Mouse (Mus musculus) heart, embryonic 15.5 days (tissue): ENCODE measurements around the gene Tmem143. TPM values are rescaled to one million over a fixed set of nuclear protein-coding genes. Genes with fewer than 3 reads are reported as not detected.
"Not testable (repeated sequence)": the region's sequence is repeated elsewhere in the genome, so short reads cannot be mapped to it uniquely, and the experiment has no call there.

ENCODE experiments used
- ATAC-seq: fragments of 200-750 bp; cut with Nextera tagmentation; replicated peaks from 2 replicates; pipeline ENCODE4 v1.8.0; 2017; ENCODE audit warnings: low read depth, moderate TSS enrichment; ENCODE audit not compliant: insufficient number of reproducible peaks, insufficient read depth, low FRiP score
- H3K27ac ChIP-seq: fragments of 300-500 bp; sonication (generic); 2 replicates; pipeline ENCODE4 v1.5.1; 2015; ENCODE audit warnings: mild to moderate bottlenecking, inconsistent platforms
- H3K27me3 ChIP-seq: fragments of 300-500 bp; sonication (generic); 2 replicates; pipeline ENCODE4 v1.6.1; 2015; ENCODE audit warnings: inconsistent platforms
- H3K36me3 ChIP-seq: fragments of 300-500 bp; sonication (generic); 2 replicates; pipeline ENCODE4 v1.6.1; 2015; ENCODE audit warnings: mild to moderate bottlenecking, inconsistent platforms
- H3K4me1 ChIP-seq: fragments of 300-500 bp; sonication (generic); replicated peaks from 2 replicates; pipeline ENCODE4 v1.6.1; 2015; ENCODE audit warnings: inconsistent platforms
- H3K4me2 ChIP-seq: fragments of 300-500 bp; sonication (generic); 2 replicates; pipeline ENCODE4 v1.6.1; 2015; ENCODE audit warnings: inconsistent platforms, mild to moderate bottlenecking, moderate library complexity
- H3K4me3 ChIP-seq: fragments of 300-500 bp; sonication (generic); 2 replicates; pipeline ENCODE4 v1.5.1; 2015; ENCODE audit warnings: mild to moderate bottlenecking, inconsistent platforms
- H3K9ac ChIP-seq: fragments of 300-500 bp; sonication (generic); 2 replicates; pipeline ENCODE4 v1.6.1; 2015; ENCODE audit warnings: mild to moderate bottlenecking, inconsistent platforms
- H3K9me3 ChIP-seq: fragments of 300-500 bp; sonication (generic); replicated peaks from 2 replicates; pipeline ENCODE4 v1.6.1; 2016; ENCODE audit warnings: inconsistent platforms
- WGBS: fragments of 180-500 bp; shearing (Covaris S2); methylation state at CpG from one replicate; pipeline ENCODE4 v1.1.7; 2015; ENCODE audit warnings: mixed read lengths; 5-methylcytosine and 5-hydroxymethylcytosine counted together
- polyA plus RNA-seq: library from polyadenylated mRNA; unstranded; fragments of >200 nt; fragmentation: Nextera tagmentation; extraction: Ambion mirVana; gene quantifications from 2 replicates; pipeline ENCODE4 v1.2.1, GENCODE M21; 2015

The Tmem143 gene
- polyA plus RNA-seq, 1 experiment from 2014 or later: 8.0 TPM

DNA sequence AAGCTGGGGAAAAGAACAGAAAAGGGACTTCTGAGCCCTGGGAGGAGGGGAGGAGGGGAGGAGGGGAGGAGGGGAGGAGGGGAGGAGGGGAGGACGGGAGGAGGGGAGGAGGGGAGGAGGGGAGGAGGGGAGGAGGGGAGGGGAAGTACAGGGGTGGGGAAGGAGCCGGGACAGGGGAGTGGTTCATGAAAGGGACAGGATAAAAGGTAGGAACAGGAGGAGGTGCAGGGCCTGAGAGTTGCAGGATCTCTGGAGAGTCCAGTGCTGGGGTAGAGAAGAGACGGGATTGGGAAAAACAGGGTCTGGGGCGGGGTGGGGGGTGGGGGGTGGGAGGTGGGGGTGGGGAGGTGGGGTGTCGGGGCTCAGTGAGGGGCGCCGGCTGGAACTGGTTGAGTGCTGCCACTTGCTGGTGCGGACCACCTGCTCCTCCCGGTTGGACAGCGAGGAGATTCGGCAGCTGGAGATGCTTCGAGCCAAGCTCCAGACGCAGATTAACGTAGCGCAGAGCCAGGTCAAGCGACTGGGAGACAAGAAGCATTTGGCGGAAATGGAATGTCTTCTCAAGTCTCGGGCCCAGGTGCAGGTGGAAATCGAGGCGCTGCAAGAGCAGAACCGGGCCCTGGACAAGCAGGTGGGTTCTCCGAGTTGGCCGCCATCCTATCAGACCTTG lies 32.0 kb downstream of the Tmem143 start:
- no peak for ATAC-seq
- no peak overlapping the region for H3K4me2 ChIP-seq
- WGBS: 15% methylated on average over 17 of the region's 23 CpGs

DNA sequence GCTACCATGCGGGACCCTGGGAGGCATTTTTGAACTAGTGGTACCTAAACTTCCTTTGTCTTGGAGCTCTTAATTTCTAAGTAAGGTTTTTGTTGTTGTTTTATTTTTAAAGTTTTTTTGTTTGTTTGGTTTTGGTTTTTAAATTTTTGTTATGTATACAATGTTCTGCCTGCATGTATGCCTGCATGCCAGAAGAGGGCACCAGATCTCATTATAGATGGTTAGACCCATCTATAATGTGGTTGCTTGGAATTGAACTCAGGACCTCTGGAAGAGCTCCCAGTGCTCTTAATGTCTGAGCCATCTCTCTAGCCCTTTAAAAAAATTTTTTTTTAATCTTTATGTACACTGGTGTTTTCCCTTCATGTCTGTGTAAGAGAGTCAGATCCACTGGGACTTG lies 32.9 kb downstream of the Tmem143 start:
- Histone ChIP-seq H3K36me3 (no peaks in the 10 kb centered on the region), H3K27ac (no peak overlapping the region), H3K9ac (no peak overlapping the region), H3K4me1 (no peaks in the 10 kb centered on the region), H3K4me2 (no peak overlapping the region), H3K4me3 (no peak overlapping the region), H3K27me3 (peaks cover 13% of the 10 kb centered on the region; the same call in 1 of the 2 replicates), H3K9me3 (no peaks in the 10 kb centered on the region)
- WGBS: 75% methylated on average over 1 of the region's 1 CpGs
- ATAC-seq: no peak

More for the DNA sequence above, 32.0 kb downstream of the Tmem143 start:
- peaks cover 13% of the 10 kb centered on the region; the same call in 1 of the 2 replicates for H3K27me3 ChIP-seq
- no peaks in the 10 kb centered on the region for H3K36me3 ChIP-seq
- H3K9me3 ChIP-seq: no peaks in the 10 kb centered on the region
- H3K9ac ChIP-seq: no peak overlapping the region
- H3K4me3 ChIP-seq: no peak overlapping the region
- no peak overlapping the region for H3K27ac ChIP-seq
- peaks cover 8% of the 10 kb centered on the region for H3K4me1 ChIP-seq

DNA sequence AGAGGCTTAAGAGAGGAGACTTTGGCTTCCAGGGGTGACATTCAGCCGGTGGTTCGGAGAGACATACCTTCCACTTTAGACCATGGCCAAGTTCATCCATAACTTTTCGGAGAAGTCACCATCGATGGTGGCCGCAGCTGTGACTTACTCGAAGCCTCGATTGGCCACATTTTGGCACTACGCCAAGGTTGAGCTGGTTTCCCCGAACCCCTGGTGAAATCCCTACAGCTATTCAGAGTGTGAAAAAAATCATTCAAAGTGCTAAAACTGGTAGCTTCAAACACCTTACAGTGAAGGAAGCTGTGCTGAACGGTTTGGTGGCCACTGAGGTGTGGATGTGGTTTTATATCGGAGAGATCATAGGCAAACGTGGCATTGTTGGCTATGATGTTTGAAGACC lies 37.0 kb downstream of the Tmem143 start:
- 87% methylated on average over 12 of the region's 12 CpGs for WGBS
- ATAC-seq, H3K4me2 ChIP-seq, H3K4me3 ChIP-seq, H3K36me3 ChIP-seq, H3K4me1 ChIP-seq, H3K27me3 ChIP-seq, H3K9ac ChIP-seq, H3K9me3 ChIP-seq, H3K27ac ChIP-seq: not testable (repeated sequence)

DNA sequence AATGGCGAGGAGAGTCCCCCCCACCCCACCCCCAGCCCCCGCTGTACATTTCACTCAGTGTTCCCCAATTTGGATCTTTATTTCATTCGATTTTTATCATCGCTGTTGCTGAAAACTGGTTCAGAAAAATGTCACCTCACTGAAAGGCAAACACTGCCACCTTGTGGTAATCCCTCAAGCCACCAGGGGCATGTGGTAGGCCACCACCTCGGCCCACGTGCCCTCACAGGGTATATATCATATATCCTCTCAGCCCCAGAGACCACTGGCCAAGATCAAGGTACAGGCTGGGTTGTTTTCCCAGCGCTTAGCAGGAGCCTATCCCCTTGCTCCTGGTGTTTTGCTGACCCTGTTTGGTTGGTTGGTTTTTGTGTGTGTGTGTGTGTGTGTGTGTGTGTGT lies 38.4 kb downstream of the Tmem143 start:
- ATAC-seq: peak; percentile 53; the same call in 1 of the 2 replicates
- Histone ChIP-seq H3K36me3 (no peaks in the 10 kb centered on the region), H3K9ac (no peak overlapping the region), H3K4me2 (no peak overlapping the region), H3K4me3 (no peak overlapping the region), H3K9me3 (no peaks in the 10 kb centered on the region), H3K27me3 (no peaks in the 10 kb centered on the region), H3K4me1 (no peaks in the 10 kb centered on the region), H3K27ac (no peak overlapping the region)
- 27% methylated on average over 7 of the region's 7 CpGs for WGBS

DNA sequence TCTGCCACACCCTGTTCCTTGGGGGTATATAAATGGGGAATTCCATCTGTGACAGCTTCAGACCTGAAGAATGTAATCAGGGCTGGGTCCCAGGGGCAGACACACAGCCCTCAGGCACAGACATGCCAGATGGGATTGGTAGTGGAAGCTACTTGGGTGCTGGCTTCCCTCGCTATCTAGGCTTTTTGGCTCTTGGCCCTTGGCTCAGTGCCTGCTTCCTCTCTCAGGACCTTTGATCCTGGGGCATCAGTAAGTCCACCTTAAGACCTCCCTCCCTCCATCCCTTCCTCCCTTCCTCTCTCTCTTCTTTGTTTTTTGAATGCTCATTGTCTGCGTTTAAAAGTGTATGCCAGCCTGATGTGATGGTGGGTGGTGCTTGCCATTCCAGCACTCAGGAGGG lies 43.1 kb downstream of the Tmem143 start:
- H3K4me2 ChIP-seq: no peak overlapping the region
- no peak for ATAC-seq
- H3K9me3 ChIP-seq: no peaks in the 10 kb centered on the region
- no peaks in the 10 kb centered on the region for H3K4me1 ChIP-seq
- WGBS: 38% methylated on average over 2 of the region's 2 CpGs
- H3K27me3 ChIP-seq: no peaks in the 10 kb centered on the region
- no peak overlapping the region for H3K9ac ChIP-seq
- no peaks in the 10 kb centered on the region for H3K36me3 ChIP-seq
- no peak overlapping the region for H3K4me3 ChIP-seq
- H3K27ac ChIP-seq: no peak overlapping the region

DNA sequence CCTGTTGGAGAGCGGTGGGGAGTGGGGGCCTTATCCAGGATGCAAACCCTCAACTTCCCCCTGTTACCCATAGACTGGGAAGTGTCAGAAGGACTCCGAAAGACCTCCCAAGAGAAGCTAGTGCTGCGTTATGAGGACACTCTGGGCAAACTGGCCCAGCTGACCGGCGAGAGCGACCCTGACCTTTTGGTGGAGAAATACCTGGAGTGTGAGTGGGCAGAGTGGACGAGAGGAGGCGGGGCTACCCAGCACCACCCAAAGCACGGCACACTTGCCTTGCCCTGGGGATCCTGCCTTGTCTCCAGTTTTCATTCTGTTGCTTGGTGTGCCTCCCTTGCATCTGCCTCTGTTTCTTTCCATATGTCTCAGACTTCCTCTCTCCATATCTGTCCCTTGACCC lies 45.2 kb downstream of the Tmem143 start:
- Histone ChIP-seq H3K4me1 (no peaks in the 10 kb centered on the region), H3K4me3 (no peak overlapping the region), H3K27me3 (no peaks in the 10 kb centered on the region), H3K36me3 (no peaks in the 10 kb centered on the region), H3K4me2 (no peak overlapping the region), H3K9ac (no peak overlapping the region), H3K9me3 (no peaks in the 10 kb centered on the region), H3K27ac (no peak overlapping the region)
- ATAC-seq: no peak
- 78% methylated on average over 9 of the region's 9 CpGs for WGBS

DNA sequence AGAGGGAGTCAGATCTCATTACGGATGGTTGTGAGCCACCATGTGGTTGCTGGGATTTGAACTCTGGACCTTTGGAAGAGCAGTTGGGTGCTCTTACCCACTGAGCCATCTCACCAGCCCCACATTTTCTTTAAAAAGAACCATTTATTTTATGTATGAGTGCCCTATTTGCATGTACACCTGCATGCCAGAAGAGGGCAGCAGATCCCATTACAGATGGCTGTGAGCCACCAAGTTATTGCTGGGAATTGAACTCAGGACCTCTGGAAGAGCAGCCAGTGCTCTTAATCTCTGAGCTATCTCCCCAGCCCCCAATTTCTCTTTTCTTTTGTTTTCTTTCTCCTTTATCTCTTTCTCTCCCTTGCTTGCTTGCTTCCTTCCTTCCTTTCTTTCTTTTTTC lies 46.5 kb downstream of the Tmem143 start:
- H3K4me3 ChIP-seq, H3K9me3 ChIP-seq, H3K27ac ChIP-seq, H3K9ac ChIP-seq, ATAC-seq, H3K27me3 ChIP-seq, H3K36me3 ChIP-seq, H3K4me1 ChIP-seq, H3K4me2 ChIP-seq: not testable (repeated sequence)
- WGBS: 69% methylated on average over 1 of the region's 1 CpGs

DNA sequence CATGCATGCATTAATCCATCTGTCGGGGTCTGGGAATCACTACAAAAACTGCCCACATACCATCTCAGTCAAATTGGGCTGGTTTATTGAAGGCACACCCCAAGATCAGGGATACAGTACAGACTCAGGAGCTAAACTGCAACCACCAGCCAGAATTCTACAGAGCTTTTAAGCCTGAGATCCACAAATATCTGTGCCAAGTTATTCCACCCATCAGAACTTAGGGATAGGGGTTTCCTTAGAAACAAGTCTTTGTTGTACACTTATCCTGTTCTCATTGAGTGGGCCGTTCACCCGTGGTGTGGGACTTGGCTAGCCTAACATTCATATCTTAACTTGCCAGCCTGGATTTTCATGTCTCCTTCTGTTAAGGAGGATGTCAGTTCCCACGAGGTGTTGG lies 52.3 kb downstream of the Tmem143 start:
- no peak overlapping the region for H3K27ac ChIP-seq
- H3K9ac ChIP-seq: no peak overlapping the region
- no peak for ATAC-seq
- no peaks in the 10 kb centered on the region for H3K9me3 ChIP-seq
- no peaks in the 10 kb centered on the region for H3K27me3 ChIP-seq
- no peak overlapping the region for H3K4me2 ChIP-seq
- H3K36me3 ChIP-seq: no peaks in the 10 kb centered on the region
- no peaks in the 10 kb centered on the region for H3K4me1 ChIP-seq
- 66% methylated on average over 4 of the region's 4 CpGs for WGBS
- no peak overlapping the region for H3K4me3 ChIP-seq

DNA sequence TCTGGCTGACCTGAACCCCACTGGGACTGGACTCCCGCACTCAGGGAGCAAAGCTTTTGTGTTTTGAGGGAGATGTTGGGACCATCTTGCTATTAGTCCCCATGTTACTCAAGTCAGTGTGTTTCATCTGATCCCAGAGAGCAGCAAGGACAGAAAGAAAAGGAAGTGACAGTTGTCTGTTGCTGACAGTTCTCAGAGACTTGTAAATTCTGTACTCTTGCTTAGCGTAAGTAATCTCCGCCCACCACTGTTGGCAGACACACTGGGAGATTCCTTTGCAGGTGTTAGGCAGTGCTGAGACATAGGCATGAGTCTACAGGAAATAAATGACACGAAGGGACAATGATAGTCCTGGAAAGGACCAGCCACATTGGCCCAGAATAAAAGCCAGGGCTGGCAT lies 59.9 kb downstream of the Tmem143 start:
- no peak for ATAC-seq
- no peaks in the 10 kb centered on the region for H3K27me3 ChIP-seq
- H3K4me1 ChIP-seq: no peaks in the 10 kb centered on the region
- no peak overlapping the region for H3K4me2 ChIP-seq
- no peak overlapping the region for H3K27ac ChIP-seq
- no peaks in the 10 kb centered on the region for H3K36me3 ChIP-seq
- H3K9me3 ChIP-seq: no peaks in the 10 kb centered on the region
- no peak overlapping the region for H3K9ac ChIP-seq
- H3K4me3 ChIP-seq: no peak overlapping the region
- WGBS: 52% methylated on average over 4 of the region's 4 CpGs

Other genes with a start within 250 kb of the Tmem143 start
- gene Fut2, start 230.5 kb upstream of the Tmem143 start, polyA plus RNA-seq: 1.5 and 1.6 TPM in 2 replicates
- 0.14 TPM in 1 of 2 replicates, not detected in the other for gene Ntn5, start 212.9 kb upstream of the Tmem143 start, polyA plus RNA-seq
- 0.13 and 0.34 TPM in 2 replicates for gene Sec1, start 202.5 kb upstream of the Tmem143 start, polyA plus RNA-seq
- 5.1 and 6.0 TPM in 2 replicates for gene Car11, start 197.1 kb upstream of the Tmem143 start, polyA plus RNA-seq
- gene Dbp, start 191.9 kb upstream of the Tmem143 start, polyA plus RNA-seq: 3.0 and 4.3 TPM in 2 replicates
- gene Rpl18, start 181.5 kb upstream of the Tmem143 start, polyA plus RNA-seq: 540 and 572 TPM in 2 replicates
- gene Sphk2, start 178.9 kb upstream of the Tmem143 start, polyA plus RNA-seq: 13.7 and 21.0 TPM in 2 replicates
- 0.25 and 0.65 TPM in 2 replicates for gene Fam83e, start 175.7 kb upstream of the Tmem143 start, polyA plus RNA-seq
- not detected in 2 replicates for gene Spaca4, start 171.1 kb upstream of the Tmem143 start, polyA plus RNA-seq
- 0.53 TPM in 1 of 2 replicates, not detected in the other for gene Lmtk3, start 113.2 kb upstream of the Tmem143 start, polyA plus RNA-seq
- gene Sult2b1, start 112.3 kb upstream of the Tmem143 start, polyA plus RNA-seq: 0.21 and 1.1 TPM in 2 replicates
- 92.2 and 101 TPM in 2 replicates for gene Cyth2, start 82.4 kb upstream of the Tmem143 start, polyA plus RNA-seq
- gene Kcnj14, start 72.2 kb upstream of the Tmem143 start, polyA plus RNA-seq: 0.37 and 0.44 TPM in 2 replicates
- 29.1 and 38.8 TPM in 2 replicates for gene Grwd1, start 66.0 kb upstream of the Tmem143 start, polyA plus RNA-seq
- gene Kdelr1, start 24.2 kb upstream of the Tmem143 start, polyA plus RNA-seq: 54.6 and 65.0 TPM in 2 replicates
- gene Grin2d, start 18.6 kb upstream of the Tmem143 start, polyA plus RNA-seq: 0.21 and 0.27 TPM in 2 replicates
- 0.65 and 0.76 TPM in 2 replicates for gene Syngr4, start 227 bp upstream of the Tmem143 start, polyA plus RNA-seq
- gene Emp3, start 24.5 kb downstream of the Tmem143 start, polyA plus RNA-seq: 71.5 and 108 TPM in 2 replicates
- gene Ccdc114, start 27.1 kb downstream of the Tmem143 start, polyA plus RNA-seq: 3.4 and 3.6 TPM in 2 replicates
- 0.16 TPM in 1 of 2 replicates, not detected in the other for gene Abcc6, start 133.4 kb downstream of the Tmem143 start, polyA plus RNA-seq
- gene Nomo1, start 136.8 kb downstream of the Tmem143 start, polyA plus RNA-seq: 30.8 and 37.9 TPM in 2 replicates
- 8.5 and 8.8 TPM in 2 replicates for gene Kcnj11, start 203.8 kb downstream of the Tmem143 start, polyA plus RNA-seq